Mouse (Mus musculus) kidney, postnatal 25 days (tissue): ENCODE measurements around the gene Lama2.
A peak's percentile ranks its signal among the peaks of the same experiment; 100 is the strongest.

Source experiments
- DNase-seq, 2 experiments: peaks; one replicate each; pipeline ENCODE4 v3.0.0; 2021; ENCODE audit warnings: mixed read lengths in 2 of 2

The Lama2 gene

DNA sequence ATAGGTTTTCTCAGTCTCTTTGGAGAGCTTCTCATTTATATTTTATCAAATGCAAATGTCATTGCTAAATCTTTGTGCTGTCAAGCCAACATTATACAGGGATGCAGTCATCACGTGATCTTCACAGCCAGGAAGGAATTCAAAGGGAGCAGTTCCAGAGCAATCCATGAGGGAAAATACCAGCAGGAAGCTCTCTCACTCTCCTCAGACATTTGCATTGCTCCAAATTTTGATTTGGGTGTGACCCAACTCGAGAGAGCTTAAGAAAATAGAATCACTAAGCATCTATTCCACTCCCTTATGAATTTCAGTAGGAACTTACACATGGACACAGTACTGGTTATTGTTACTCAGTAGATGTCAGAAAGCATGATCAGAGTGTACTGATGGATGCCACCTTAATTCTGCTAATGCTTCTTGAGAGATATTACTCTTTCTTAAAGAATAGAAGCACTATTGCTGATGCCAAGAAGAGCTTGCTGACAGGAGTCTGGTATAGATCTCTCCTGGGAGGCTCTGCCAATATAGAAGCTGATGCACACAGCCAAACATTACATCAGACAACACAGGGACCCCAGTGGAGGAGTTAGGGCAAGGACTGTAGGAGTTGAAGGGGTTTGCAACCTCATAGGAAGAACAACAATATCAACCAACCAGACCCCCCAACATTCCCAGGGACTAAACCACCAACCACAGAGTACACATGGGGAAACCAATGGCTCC lies 236.5 kb downstream of the Lama2 start:
- no peak for DNase-seq

DNA sequence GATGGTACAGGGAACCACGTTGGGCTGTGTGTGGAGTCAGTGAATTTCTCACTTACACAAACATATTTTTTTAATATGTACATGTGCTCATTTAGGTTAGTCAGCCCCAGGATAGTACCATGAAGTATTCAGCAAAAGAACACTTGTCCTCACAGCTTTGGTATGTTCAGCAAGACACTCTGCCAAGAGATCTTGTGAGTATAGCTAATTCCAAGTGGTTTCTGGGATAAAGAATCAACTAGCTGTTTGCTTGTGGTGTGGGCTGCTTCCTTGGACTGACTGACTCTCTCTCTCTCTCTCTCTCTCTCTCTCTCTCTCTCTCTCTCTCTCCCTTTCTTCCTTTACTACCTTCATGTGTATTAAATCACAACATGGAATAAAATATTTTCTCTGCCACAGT lies 241.3 kb downstream of the Lama2 start:
- no peak for DNase-seq

DNA sequence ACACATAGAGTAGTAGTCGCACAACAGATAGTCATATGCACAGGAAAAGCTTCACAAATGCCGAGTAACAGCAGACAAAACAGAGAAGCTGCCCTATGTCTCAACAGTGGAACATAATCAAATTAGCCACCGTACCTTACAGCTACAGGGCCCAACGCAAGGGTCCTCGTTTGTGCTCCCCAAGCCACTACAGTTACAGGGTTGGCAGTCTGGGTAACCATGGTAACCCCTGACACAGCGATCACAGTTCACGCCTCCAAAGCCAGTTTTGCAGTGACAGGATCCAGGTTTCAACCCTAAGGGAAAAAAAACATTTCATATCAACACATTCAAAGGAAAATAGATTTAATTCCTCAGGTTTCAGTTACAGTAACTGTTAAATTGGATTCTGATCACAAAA lies 275.3 kb downstream of the Lama2 start:
- DNase-seq = peak in 1 of 2 experiments; percentile 15

DNA sequence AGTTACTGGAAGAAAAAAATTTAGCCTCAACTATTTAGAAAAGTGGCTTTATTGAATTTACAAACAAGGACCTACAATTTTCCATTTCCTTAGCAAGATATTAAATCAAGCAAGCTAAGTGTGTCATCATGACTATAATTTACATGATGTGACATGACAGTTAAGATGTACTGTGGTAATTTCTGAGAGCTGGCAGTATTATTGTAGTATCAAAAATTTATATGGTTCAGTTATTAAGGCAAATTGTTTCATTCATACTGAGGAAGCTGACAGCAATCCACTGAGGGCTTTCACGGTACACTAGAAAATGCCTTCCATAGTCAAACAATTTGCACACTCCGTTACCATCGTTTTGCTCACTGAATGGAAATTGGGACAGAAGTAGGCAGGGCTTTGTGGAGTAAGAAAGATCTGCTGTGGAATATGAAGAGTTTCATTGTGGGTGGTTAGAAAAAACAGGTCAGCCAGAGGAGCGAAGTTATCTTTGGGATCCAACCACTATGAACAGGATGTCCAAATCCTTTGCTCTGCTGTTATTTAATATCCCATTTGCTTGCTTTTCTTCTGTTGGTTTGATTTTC lies 297.1 kb downstream of the Lama2 start:
- DNase-seq = no peak

DNA sequence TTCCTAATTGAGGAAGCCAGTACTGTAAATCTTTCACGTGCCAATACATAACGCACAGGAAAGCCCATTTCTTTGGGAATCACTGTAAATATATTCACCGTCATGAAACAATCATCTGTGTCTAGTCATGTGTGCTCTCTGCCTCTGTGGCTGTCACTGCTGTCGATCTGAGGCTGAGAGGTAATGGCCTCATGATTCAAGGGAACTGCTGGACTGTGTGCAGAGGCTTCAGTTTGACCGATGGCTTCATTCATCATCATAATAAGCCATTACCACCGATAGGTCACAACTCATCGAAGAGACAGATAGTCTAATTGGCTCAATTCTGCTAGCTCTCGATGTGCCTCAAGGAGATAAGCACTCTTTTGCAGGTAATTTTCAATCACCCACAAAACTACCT lies 312.1 kb downstream of the Lama2 start:
- DNase-seq = no peak

DNA sequence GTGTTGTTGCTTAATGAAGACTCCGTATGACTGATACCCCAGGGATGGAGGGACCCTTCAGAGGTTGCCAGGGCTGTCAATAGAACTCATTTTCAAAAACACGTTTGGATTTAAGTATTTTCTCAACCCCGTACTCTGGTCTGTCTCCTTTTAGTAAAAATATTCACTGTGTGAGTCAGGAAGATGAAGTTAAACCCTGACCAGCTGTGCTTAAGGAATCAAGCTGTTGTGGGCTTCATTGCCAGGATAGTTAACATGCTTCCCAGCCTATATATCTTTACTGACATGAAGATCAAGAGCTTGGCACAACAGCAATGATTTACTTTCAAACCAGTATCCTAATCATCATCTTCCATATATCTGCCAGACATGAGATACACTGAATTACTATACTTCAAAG lies 314.3 kb downstream of the Lama2 start:
- DNase-seq = no peak

DNA sequence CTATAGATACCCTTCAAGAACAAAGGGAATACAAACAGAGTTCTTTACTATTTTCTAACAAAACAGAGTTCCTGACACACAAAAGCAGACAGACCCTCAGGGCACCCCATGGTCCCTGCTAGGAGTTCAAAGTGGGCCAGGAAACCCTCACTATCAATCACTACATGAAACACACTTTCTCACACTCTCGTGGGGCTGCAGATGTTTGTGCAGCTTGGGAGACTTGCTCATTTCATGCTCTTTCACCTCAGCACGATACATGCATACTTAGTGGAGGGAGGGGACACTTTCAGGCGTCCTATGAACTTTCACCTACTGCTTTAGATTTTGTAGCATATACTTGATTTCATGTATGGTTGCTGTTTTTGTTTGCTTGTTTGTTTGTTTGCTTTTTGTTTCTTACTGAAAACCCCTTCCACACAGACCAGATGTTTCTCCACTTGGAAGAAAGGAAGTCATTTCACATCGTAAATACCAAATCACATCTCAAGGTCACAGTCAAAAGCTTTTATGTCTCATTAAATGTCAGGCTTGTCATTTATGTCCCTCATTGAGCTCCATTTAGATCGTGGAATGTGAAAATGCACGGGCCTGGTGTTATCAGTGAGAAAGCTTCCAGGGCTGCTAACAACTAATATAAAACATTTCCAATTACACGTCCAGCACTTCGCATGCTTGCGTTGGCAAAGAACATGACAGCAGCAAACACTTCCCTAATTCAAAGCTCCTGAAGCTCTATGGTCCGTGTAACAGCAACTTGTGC lies 334.3 kb downstream of the Lama2 start:
- no peak for DNase-seq

DNA sequence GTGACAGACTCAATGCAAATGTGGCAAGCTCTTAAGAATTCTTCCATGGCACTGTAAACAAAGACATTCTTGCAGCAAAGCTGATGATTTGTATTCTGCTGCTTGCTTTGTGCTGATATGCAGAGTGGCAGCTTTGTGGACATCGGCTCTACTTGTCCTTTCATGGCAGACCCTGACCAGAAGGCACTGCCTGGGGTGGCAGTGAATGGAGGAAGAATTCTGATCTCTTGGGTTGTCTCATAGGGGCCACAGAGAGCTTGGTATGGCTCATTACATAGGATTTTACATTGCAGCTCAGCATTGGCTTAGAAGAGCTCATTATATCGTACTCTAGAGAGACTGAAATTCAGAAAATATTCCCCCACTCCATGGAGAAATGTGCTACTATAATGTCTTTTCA lies 352.1 kb downstream of the Lama2 start:
- DNase-seq = no peak

DNA sequence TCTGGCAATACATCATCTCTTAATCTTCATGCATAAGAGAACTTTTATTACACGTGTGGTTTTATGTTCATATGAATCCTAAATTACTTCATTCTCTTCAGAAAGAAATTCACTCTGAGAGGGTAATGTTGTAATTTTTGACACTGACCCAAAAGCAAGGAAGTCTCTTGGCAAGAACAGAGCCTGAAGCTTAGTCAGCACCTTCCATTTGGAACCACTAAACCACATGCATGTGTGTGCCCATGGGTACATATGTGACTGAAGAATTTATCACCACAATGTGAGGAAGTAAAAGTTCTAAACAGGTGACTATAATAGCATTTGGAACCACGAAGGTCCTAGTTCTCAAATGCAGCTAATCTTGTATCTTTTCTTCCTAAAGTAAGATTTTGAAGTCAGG lies 353.7 kb downstream of the Lama2 start:
- DNase-seq = no peak

DNA sequence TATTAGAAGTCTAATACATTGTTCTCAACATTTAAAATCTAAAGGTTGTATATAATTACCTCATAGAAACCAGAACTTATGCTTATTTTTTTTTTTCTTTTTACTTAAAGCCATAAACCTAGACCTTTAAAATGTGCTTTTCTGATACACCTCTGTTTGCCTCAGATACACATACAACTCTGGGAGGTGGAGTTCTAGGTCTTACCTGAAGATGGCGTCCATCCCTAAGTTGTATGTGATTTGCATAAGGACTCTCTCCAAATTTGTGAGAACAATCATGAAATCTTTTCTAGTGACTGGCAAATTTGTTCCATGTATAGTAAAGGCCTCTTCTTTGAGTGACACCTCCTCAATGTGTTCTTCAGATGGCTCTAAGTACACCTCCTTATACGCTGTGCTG lies 354.8 kb downstream of the Lama2 start:
- peak in 1 of 2 experiments; percentile 11 for DNase-seq

DNA sequence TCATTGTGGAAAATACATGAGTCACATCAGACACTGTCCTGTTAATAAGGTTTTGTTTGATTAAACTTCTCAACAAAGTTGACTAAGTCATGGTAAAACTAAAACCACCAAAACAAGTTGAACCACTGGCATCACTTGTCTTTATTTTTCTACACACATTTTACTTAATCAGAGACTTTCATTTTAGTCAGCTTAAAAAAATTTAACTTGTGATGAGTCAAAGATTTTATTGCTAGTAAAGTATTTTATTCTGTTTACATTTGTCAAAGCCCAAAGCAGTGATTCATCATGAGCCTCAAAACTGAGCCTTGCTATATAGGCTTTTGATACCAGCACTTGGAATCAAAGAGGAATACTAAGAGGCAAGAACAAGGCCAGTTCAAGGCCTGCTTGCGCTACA lies 369.8 kb downstream of the Lama2 start:
- no peak for DNase-seq

DNA sequence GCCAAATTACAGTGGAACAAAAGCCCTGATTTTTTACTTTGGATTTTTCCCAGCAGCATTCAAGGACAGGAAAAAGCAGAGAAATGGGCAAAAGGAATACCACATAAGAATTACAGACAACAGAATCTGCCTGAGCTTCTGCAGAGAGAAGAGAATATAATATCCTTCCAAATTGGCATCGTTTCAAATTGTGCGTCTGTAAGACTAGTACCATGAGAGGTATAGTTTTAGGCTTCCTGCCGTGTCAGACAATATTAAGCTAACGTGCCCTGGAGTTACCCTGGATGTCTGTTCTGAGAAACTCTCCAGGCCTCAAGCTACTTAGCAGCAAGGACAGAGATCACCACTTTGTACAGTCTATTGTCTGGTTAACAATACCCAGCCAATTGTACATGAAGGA lies 384.8 kb downstream of the Lama2 start:
- DNase-seq = no peak

DNA sequence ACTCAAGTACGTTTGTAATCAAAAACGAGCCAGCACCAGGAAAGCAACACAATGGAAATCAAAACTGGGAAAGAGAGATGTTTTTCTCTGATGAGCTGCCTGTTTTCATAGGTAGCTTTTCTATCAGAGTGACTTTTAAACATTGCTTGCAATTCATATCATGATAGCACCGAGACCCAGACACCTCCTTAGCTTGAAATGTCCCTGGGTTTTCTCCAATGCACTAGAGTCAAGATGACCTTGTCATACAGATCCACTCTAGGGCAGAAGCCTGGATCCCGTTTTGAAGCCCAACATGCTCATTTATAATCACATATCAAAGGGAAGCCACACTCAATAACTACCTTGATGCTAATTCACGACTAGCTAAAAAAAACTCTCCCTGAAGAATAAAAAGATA lies 386.0 kb downstream of the Lama2 start:
- no peak for DNase-seq

DNA sequence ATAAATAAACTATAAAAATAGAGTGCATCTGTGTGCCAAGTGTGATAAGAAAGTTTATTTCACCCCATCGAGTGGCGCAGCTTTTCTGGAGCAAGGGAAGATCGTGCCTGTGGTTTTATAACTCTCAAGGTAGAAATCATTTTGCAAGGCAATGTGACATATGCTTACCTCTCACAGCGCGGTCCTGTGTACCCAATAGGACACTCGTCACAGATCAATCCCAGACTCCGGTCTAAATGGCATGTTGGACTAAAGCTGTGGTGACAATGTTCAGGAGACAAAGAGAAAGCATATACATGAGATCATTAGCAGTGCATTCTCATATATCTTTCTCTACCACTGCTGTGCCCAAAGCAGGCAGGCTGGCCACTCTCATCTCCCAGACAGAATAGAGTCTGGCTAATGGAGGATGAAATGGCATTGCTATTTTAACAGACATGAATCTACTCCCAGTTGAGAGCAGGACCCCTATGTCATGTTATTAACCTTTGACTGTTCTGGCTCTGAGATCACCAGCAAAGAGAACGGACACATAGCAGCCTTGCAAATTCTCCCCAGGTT lies 395.7 kb downstream of the Lama2 start:
- no peak for DNase-seq

DNA sequence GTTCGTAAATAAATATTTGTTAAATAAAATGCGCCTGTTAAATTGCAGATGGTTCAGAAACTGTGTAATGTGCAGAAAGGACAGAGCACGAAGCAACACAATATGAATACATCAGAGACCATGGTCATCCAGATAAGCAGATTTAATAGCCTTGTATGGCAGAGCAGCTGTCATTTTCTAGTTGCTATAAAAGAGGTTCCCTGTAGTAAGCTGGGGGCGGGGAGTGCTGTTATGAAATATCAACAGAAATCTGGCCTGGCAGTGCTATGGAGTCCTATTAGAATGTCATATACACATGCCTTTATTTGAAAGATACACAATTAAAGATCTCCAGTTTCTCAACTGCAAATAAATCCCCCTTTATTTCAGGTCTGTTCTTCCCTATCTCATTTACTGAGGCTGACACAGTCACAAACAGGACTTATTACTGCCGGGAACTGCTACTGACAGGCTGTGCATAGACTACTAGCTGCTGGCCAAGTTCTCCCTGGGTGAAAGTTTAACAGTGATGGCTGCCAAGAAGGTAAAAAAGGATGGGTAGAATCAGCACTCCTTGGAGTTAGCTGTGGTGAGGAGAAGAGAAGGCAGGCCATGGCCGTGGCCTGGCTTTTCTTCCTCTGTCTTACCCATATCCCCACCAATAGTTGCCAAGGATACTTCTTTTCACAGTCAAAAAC lies 396.8 kb downstream of the Lama2 start:
- DNase-seq = no peak

DNA sequence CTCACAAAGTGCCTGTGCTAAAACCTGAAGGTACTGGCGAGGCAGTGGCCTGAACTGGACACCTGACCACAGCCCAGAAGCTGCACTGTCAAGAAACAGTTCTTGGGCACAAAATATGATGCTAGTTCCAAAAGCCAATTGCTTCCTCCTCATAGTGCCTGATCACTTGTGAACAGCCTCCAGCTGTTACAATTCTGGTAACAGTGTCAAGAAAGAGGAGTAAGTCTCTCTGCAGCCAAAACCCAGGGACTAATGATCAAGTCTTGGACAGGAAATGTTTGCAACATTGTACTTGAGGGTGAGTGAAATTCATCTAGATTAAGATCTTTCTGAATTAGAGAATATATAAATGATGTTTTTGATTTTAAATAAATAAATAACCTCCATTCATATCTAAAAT lies 399.9 kb downstream of the Lama2 start:
- no peak for DNase-seq

DNA sequence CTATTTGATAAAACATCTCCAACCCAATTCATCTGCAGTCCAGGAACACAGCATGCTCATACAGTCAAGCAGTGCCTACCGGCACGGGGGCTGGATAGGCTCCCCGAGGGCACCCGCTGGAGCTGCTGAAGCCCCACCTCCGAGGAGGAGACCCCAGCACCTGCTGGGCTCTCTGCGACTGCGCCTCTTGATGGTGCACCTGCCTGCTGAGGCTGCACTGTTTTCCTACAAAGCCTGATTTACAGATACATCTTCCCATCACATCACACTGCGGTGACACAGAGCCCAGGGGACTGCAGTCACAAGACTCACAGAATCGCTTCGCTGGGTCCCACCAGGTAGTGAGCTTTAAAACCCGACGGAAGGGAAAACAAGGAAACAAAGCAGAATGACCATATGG lies 412.2 kb downstream of the Lama2 start:
- DNase-seq = no peak

DNA sequence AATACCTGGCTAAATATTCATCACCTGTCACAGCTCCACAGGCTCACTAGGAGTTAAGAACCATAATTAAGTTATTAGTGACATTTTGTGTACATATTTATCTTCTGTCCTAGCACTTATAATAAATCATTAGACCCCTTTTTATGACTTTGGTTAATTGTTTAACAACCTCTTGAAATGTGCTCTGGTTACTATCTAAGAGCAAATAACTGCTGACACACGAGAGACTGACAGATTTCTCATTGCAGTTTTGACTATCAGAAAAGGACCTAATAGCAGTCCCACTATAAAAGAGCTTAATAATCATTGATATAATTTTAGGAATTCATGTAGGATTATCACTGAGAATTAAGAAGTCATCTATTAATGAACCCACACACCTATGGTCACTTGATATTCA lies 421.1 kb downstream of the Lama2 start:
- DNase-seq = no peak

DNA sequence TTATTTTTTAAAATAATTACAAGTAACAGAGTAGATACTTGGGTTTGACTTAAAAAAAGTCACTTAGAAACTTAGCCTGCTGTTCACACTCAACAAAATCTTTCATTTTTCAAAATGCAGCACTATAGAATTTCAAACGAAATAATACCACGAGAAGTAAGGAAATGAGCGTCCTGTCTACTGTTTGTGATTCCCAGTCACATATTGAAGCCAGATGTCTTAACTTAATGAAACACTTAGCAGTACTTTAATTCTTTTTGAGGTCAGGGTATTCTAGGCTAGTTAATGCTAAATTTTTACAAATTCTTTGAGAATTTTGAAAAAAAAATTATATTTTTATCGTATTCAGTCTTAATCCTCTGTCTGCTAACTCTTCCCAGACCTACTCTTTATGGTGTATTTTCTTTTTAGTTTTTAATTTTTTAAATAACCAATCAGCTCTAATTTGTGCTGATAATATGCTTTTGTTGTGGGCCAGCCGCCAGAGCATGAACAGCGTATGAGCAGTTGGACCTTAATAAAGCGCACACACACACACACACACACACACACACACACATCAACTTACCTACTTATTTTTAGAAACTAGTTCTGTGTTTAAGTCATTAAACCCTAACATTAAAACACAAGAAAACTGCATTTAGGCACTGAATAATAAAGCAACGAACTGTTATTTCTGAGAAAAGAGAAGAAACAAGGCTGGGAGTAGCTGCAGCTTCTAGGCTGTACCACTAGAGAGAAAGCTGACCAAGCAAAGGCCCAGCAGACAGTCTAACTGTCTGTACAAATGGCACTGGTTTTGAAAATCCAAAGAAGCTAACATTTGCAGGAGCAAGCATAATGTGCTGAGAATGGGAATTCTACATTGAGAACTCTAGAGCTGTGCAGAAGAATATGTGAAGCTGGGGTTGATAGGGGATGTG lies 425.3 kb downstream of the Lama2 start:
- DNase-seq = no peak

DNA sequence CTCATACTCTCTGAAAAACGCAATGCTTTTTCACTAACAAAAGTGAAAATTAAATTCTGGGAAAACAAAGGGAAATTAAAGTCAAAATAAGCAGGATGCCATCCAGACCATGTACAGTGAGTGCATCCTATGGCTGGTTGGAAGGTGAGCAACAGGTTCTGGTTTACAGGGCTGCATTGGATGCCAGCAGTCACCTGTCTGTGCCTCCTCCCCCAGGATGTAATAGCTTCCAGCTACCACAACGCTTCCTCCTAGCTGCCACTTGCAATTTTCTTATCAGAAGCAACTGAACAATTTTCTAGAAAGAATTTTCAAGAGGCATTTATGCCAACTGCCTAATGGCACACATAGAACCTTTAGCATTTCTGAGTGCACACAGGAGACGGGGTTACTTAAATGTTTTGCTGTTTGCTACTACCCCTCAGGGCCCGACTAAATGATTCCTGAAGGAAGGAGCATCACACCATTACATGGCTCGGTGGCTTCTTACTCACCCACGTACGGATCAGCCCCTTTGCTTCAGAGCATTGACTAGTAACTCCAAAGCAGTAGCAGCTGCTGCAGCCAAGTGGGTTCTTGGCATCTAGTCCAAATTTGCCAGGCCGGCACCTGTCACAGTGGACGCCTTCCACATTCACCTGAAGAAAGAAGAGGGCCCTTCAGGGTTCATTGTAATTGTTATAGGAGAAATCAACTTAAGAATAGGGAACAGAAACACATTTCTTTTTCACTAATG lies 430.8 kb downstream of the Lama2 start:
- DNase-seq = no peak

DNA sequence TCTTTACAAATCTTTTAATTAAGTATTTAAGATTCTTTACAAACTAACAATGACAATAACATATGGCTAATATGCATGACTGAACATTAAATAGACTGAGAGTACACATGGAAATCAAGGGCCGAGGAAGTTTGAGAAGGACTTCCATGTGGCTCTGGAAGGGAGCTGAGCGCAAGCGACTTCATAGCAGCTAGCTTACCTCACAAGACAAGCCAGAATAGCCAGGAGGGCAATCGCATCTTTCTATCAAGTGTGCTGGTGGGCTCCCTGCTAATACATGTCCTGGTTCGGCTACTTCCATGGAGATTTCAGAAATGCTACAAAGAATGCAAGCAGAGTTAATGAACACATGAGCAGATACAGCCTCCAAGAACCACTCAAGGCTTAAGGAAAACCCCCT lies 435.4 kb downstream of the Lama2 start:
- no peak for DNase-seq

DNA sequence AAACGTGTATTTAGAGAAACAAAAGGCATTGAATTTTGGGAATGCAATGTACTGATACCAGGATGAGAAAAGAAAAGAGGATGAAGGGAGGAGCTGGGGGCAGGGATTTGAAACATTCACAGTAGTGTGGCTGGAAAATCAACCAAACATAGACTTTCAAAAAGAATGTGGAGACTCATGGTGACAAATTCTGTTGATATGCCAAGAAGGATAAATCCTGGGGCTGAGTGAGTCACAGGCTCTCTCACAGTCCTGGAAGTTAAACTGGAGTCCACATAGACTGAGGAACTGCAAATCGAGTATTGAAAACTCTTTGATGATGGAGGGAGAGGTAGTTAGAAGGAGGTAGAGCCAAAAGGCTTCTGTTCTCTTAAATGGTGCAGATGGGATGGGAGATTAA lies 445.3 kb downstream of the Lama2 start:
- DNase-seq = no peak
